ENCODE assay signal across 8 mouse cellular contexts in genomic region chr9:70207981-70208521, GRCm38 (mm10). TPM values are rescaled to one million over a fixed set of nuclear protein-coding genes. Genes with fewer than 3 reads are reported as not detected.
DNase-seq lines count a peak whose midpoint lies in the region; ATAC-seq lines count a peak whose summit lies in the region.

No protein-coding gene starts in this region.

- WGBS in liver, embryonic 16.5 days (ENCODE audit: insufficient replicate concordance), result 2% methylated on average over 25 of the region's 26 CpGs
- under 1% methylated on average over 26 of the region's 26 CpGs for WGBS in neural tube, embryonic 15.5 days

- no peaks in the 10 kb centered on the region for H3K9me3 ChIP-seq in liver, embryonic 16.5 days (replicated peaks; ENCODE audit: control insufficient read depth, low read length)
- H3K9me3 ChIP-seq in neural tube, embryonic 15.5 days (replicated peaks), result no peaks in the 10 kb centered on the region

- peaks cover 31% of the 10 kb centered on the region for H3K27me3 ChIP-seq in liver, embryonic 16.5 days (ENCODE audit: control insufficient read depth, insufficient read depth, low read depth, low read length)
- peaks cover 7% of the 10 kb centered on the region; the same call in 1 of the 2 replicates for H3K27me3 ChIP-seq in neural tube, embryonic 15.5 days (replicated peaks)

- peak; percentile 32 for ATAC-seq in inflammation-experienced regulatory T-cells, adult 6 months
- ATAC-seq in liver, embryonic 16.5 days (ENCODE audit: low read depth), result peak; percentile 28
- peak; percentile 33 for ATAC-seq in neural tube, embryonic 15.5 days (ENCODE audit: low FRiP score)

- no peaks in the 10 kb centered on the region for H3K4me1 ChIP-seq in liver, embryonic 16.5 days (ENCODE audit: control insufficient read depth, low read depth, low read length)
- peaks cover 16% of the 10 kb centered on the region for H3K4me1 ChIP-seq in neural tube, embryonic 15.5 days

- intact Hi-C loops in gastrocnemius, postnatal 36 days (cut with DNase I), result loop anchor here (5.0 to 10.0 kb wide), 2 partner anchors 114 to 177 kb away; no protein-coding TSS in a partner anchor

- no peak overlapping the region for H3K27ac ChIP-seq in liver, embryonic 16.5 days (ENCODE audit: low read length)
- H3K27ac ChIP-seq in neural tube, embryonic 15.5 days (replicated peaks), result peak overlapping the region; percentile 66

- no peaks in the 10 kb centered on the region for H3K36me3 ChIP-seq in liver, embryonic 16.5 days (ENCODE audit: control insufficient read depth, insufficient read depth)
- no peaks in the 10 kb centered on the region for H3K36me3 ChIP-seq in neural tube, embryonic 15.5 days

- peak; percentile 14 for DNase-seq in right cerebral cortex, postnatal 4 days
- no peak for DNase-seq in right cerebral cortex, postnatal 36 days (ENCODE audit: low spot score in 2 of 2)
- peak; percentile 41 to 44 for DNase-seq in cerebellum, postnatal 14 days
- peak; percentile 46 to 48 for DNase-seq in gastrocnemius, postnatal 36 days
- DNase-seq in frontal cortex, adult 2 months (ENCODE audit: extremely low spot score in 1 of 2, low spot score in 1 of 2), result no peak

- peak overlapping the region; percentile 12 for H3K9ac ChIP-seq in liver, embryonic 16.5 days (ENCODE audit: low read depth, low read length)
- peak overlapping the region; percentile 34 for H3K9ac ChIP-seq in neural tube, embryonic 15.5 days (replicated peaks)

- H3K4me2 ChIP-seq in liver, embryonic 16.5 days (ENCODE audit: low read depth, low read length), result peak overlapping the region; percentile 48
- H3K4me2 ChIP-seq in neural tube, embryonic 15.5 days, result peak overlapping the region; percentile 99

- H3K4me3 ChIP-seq in liver, embryonic 16.5 days (ENCODE audit: low read depth, low read length), result peak overlapping the region; percentile 56
- H3K4me3 ChIP-seq in neural tube, embryonic 15.5 days (replicated peaks), result peak overlapping the region; percentile 58

RNA-seq across cellular contexts. Expression of gene Myo1e, which starts 0.9 kb away (rescaled TPM):
- 1 to 10 TPM; 7.0 to 8.4 TPM for total RNA-seq in gastrocnemius, postnatal 36 days (2021)
- polyA plus RNA-seq in inflammation-experienced regulatory T-cells, adult 6 months (2017; shearing (Covaris generic)), result 10 to 100 TPM; 25.0 to 41.4 (median 29.7) TPM
- polyA plus RNA-seq in liver, embryonic 16.5 days (2015; fragmentation: Nextera tagmentation; extraction: Ambion mirVana), result 3.9 and 5.1 TPM in 2 replicates
- 5.3 and 8.9 TPM in 2 replicates for polyA plus RNA-seq in neural tube, embryonic 15.5 days (2015; fragmentation: Nextera tagmentation; extraction: Ambion mirVana)
- 7.9 and 8.2 TPM in 2 replicates for polyA plus RNA-seq in frontal cortex, adult 2 months (2012; rRNA removed)

Comparison
In these comparisons a context has a peak if more than half of its experiments do, and no peak if none do; other contexts are left out.
1. DNase-seq: peak in right cerebral cortex, postnatal 4 days (single experiment), cerebellum, postnatal 14 days (2 of 2) and gastrocnemius, postnatal 36 days (2 of 2); none in right cerebral cortex, postnatal 36 days (0 of 2) and frontal cortex, adult 2 months (0 of 2).
2. Peak in every context shown above with its lines, with median percentiles within 50 percentile points of each other: ATAC-seq.